Mouse (Mus musculus) kidney, postnatal 0 days (tissue): ENCODE measurements around the gene Hps5. TPM values are rescaled to one million over a fixed set of nuclear protein-coding genes. Genes with fewer than 3 reads are reported as not detected.

Source experiments
- ATAC-seq: fragments of 200-750 bp; cut with Nextera tagmentation; replicated peaks from 2 replicates; pipeline ENCODE4 v1.8.0; 2017; ENCODE audit warnings: low read depth, moderate number of reproducible peaks, moderate TSS enrichment, moderate library complexity; ENCODE audit not compliant: low FRiP score
- DNase-seq: peaks from one replicate; pipeline ENCODE4 v3.0.0-alpha.2; 2016; ENCODE audit warnings: low spot score
- H3K27ac ChIP-seq: fragments of 300-500 bp; sonication (generic); 2 replicates; pipeline ENCODE4 v1.5.1; 2014; ENCODE audit warnings: mild to moderate bottlenecking
- H3K27me3 ChIP-seq: fragments of 300-500 bp; sonication (generic); 2 replicates; pipeline ENCODE4 v1.6.1; 2014; ENCODE audit warnings: low read length, mixed read lengths; ENCODE audit not compliant: insufficient read depth
- H3K36me3 ChIP-seq: fragments of 300-500 bp; sonication (generic); 2 replicates; pipeline ENCODE4 v1.6.1; 2014; ENCODE audit warnings: low read length, mixed read lengths; ENCODE audit not compliant: insufficient read depth
- H3K4me1 ChIP-seq: fragments of 300-500 bp; sonication (generic); replicated peaks from 2 replicates; pipeline ENCODE4 v1.6.1; 2014; ENCODE audit warnings: antibody characterized with exemption, low read length, mixed read lengths; ENCODE audit not compliant: insufficient read depth
- H3K4me2 ChIP-seq: fragments of 300-500 bp; sonication (generic); 2 replicates; pipeline ENCODE4 v1.6.1; 2014; ENCODE audit warnings: mild to moderate bottlenecking, low read length, moderate library complexity, mixed read lengths
- H3K4me3 ChIP-seq: fragments of 300-500 bp; sonication (generic); replicated peaks from 2 replicates; pipeline ENCODE4 v1.5.1; 2014; ENCODE audit warnings: low read depth, low read length
- H3K9ac ChIP-seq: fragments of 300-500 bp; sonication (generic); 2 replicates; pipeline ENCODE4 v1.6.1; 2014; ENCODE audit warnings: low read depth, low read length
- H3K9me3 ChIP-seq: fragments of 300-500 bp; sonication (generic); replicated peaks from 2 replicates; pipeline ENCODE4 v1.6.1; 2016; ENCODE audit warnings: low read length, inconsistent platforms, mixed read lengths
- CTCF ChIP-seq: IDR thresholded peaks from 2 replicates; pipeline ENCODE4 v1.5.1; 2016; ENCODE audit warnings: antibody characterized with exemption, low read depth, mild to moderate bottlenecking, moderate library complexity
- WGBS: fragments of 180-500 bp; shearing (Covaris S2); extraction: QIAGEN DNeasy Blood & Tissue Kit; methylation state at CpG from one replicate; pipeline ENCODE4 v1.1.7; 2014; 5-methylcytosine and 5-hydroxymethylcytosine counted together
- polyA plus RNA-seq: library from polyadenylated mRNA; unstranded; fragments of >200 nt; fragmentation: Nextera tagmentation; extraction: Ambion mirVana; gene quantifications from 2 replicates; pipeline ENCODE4 v1.2.1, GENCODE M21; 2015

Gene Hps5
- polyA plus RNA-seq = 18.0 and 19.0 TPM in 2 replicates

- Histone ChIP-seq H3K27me3 (no peaks in the 10 kb centered on the region), H3K4me3 (peak within 1 kb of the TSS; percentile 95), H3K27ac (peak within 1 kb of the TSS; percentile 91), H3K9me3 (no peaks in the 10 kb centered on the region), H3K36me3 (peaks cover 12% of the 10 kb centered on the region; the same call in 1 of the 2 replicates), H3K4me1 (peaks cover 18% of the 10 kb centered on the region), H3K9ac (peak within 1 kb of the TSS; percentile 94), H3K4me2 (peak within 1 kb of the TSS; percentile 98)
- under 1% methylated on average over 72 of the region's 75 CpGs for WGBS
- TF ChIP-seq CTCF = no peak
- DNase-seq = peak; percentile 96
- ATAC-seq = peak; percentile 98
These were observed at the start of gene Hps5, which contains the start of gene Gtf2h1 for GRCm38 (mm10) chr7:46795287-46796205. Gene Hps5, minus strand, starts transcription at chr7:46796064. Gene Gtf2h1, plus strand, starts transcription at chr7:46796103.

- ATAC-seq (peak; percentile 88), DNase-seq (peak; percentile 93)
- TF ChIP-seq CTCF = no peak
- peaks cover 20% of the 10 kb centered on the region for H3K36me3 ChIP-seq
- no peaks in the 10 kb centered on the region for H3K27me3 ChIP-seq
- no peaks in the 10 kb centered on the region for H3K9me3 ChIP-seq
- peak overlapping the region; percentile 96 for H3K4me3 ChIP-seq
- WGBS = under 1% methylated on average over 51 of the region's 51 CpGs
- H3K4me1 ChIP-seq = peaks cover 17% of the 10 kb centered on the region
- peak overlapping the region; percentile 91 for H3K9ac ChIP-seq
- peak overlapping the region; percentile 99 for H3K4me2 ChIP-seq
- H3K27ac ChIP-seq = peak overlapping the region; percentile 95
These were observed 49.5 kb upstream of the Hps5 start for GRCm38 (mm10) chr7:46845211-46845977.

- Histone ChIP-seq H3K27me3 (no peaks in the 10 kb centered on the region), H3K27ac (no peak overlapping the region), H3K9ac (no peak overlapping the region), H3K4me3 (no peak overlapping the region), H3K4me1 (peaks cover 30% of the 10 kb centered on the region), H3K4me2 (no peak overlapping the region), H3K36me3 (peaks cover 5% of the 10 kb centered on the region), H3K9me3 (no peaks in the 10 kb centered on the region)
- DNase-seq = no peak
- 90% methylated on average over 4 of the region's 4 CpGs for WGBS
- no peak for ATAC-seq
- no peak for TF ChIP-seq CTCF
These were observed 47.7 kb upstream of the Hps5 start for GRCm38 (mm10) chr7:46843576-46843975.

GRCm38 (mm10) chr7:46842278-46842677, 46.4 kb upstream of the Hps5 start:
- Histone ChIP-seq H3K27me3 (no peaks in the 10 kb centered on the region), H3K4me2 (no peak overlapping the region), H3K9me3 (no peaks in the 10 kb centered on the region), H3K4me3 (no peak overlapping the region), H3K36me3 (no peaks in the 10 kb centered on the region), H3K27ac (no peak overlapping the region), H3K4me1 (peaks cover 31% of the 10 kb centered on the region), H3K9ac (no peak overlapping the region)
- no peak for DNase-seq
- 33% methylated on average over 5 of the region's 5 CpGs for WGBS
- no peak for TF ChIP-seq CTCF
- ATAC-seq = no peak

- no peak for DNase-seq
- H3K4me3 ChIP-seq = no peak within 1 kb of the TSS
- no peaks in the 10 kb centered on the region for H3K36me3 ChIP-seq
- no peaks in the 10 kb centered on the region for H3K9me3 ChIP-seq
- no peaks in the 10 kb centered on the region for H3K27me3 ChIP-seq
- H3K4me2 ChIP-seq = no peak within 1 kb of the TSS
- no peak for ATAC-seq
- peaks cover 27% of the 10 kb centered on the region for H3K4me1 ChIP-seq
- no peak within 1 kb of the TSS for H3K9ac ChIP-seq
- no peak for TF ChIP-seq CTCF
- H3K27ac ChIP-seq = peak within 1 kb of the TSS; percentile 92
- WGBS = 35% methylated on average over 6 of the region's 6 CpGs
These were observed 45.1 kb upstream of the Hps5 start, which contains the start of gene Ldha for GRCm38 (mm10) chr7:46840787-46841525. Gene Ldha, plus strand, starts transcription at chr7:46841475.

- Histone ChIP-seq H3K9ac (no peak overlapping the region), H3K4me2 (no peak overlapping the region), H3K27ac (peak overlapping the region; percentile 92), H3K27me3 (no peaks in the 10 kb centered on the region), H3K4me3 (no peak overlapping the region), H3K36me3 (no peaks in the 10 kb centered on the region), H3K9me3 (no peaks in the 10 kb centered on the region), H3K4me1 (peaks cover 27% of the 10 kb centered on the region)
- TF ChIP-seq CTCF = no peak
- DNase-seq = no peak
- ATAC-seq = no peak
- WGBS = 61% methylated on average over 4 of the region's 4 CpGs
These were observed 44.5 kb upstream of the Hps5 start for GRCm38 (mm10) chr7:46840326-46840725.
